Mouse (Mus musculus) mouse trophoblast stem cell (cell line): ENCODE results near the gene Lce1j.
"Not testable (repeated sequence)": the region's sequence is repeated elsewhere in the genome, so short reads cannot be mapped to it uniquely, and the experiment has no call there.

Experiments
- in situ Hi-C, 2 experiments: fragments of 300-500 bp; cut with MseI, MboI; formaldehyde crosslinking; loops; 2 replicates in 1 of 2; 3 replicates in 1 of 2; pipeline ENCODE4 v1.15.1; 2025

The Lce1j gene

DNA sequence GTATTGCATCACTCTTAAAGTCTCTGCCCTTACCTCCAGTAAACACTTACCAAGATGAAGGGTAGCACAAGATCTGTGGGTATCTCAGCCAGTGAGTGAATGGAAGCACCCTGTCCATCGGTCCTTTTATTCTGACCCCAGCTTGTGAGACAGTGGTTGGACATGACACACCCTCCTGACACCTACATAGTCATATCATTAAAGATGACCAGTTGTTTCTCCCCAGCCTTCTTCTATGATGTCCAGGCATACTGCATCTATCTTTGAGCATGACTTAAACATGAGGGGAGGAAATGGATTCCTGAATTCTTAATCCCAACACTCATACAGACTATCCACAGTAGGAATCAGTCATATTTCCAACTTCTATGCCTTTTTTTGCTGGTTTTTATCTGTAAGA is at the start of gene Lce1j:
Gene Lce1j, minus strand, starts transcription at position 101 of the 400 bp plus-strand sequence.
- in situ Hi-C loops = no loop called here

DNA sequence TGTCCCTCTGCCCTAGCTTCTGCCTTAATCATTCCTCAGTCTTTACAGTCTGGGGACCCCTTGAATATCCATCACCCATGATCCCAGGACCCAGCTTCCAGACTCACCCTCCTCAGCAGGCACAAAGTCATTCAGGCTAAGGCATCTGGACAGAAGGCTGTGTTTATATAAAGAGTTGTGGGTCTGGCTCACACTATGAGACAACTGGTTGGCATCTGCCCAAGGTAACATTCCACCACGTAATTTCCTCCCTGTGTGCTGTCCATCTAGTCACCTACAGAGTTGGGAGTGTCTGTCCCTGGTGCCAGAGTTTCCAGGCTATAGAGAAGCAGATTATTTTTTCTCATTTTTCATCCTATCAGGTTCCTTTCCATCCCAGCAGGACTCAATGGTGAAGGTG is 36.8 kb upstream of the Lce1j start, which contains the start of gene Kprp:
Gene Kprp, minus strand, starts transcription at position 140 of the 400 bp plus-strand sequence.
- in situ Hi-C loops = no loop called here

DNA sequence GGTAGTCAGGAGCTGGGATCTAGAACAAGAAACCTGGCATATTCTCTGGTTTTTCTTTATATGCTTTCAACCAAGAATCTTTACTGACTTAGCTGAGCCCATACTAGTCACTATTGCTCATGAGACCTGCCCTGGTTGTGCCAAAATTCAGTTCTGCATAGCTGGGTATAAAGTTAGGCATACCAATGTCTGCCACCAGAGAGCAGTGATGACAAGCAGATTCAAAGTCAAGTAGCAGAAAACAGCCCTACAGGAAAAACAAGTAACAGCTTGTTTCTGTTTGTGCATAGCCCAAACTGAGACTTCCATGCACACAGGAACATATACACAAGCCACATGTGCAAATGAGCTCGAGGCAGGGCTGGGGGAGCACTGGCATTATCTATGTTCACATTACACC is 35.5 kb upstream of the Lce1j start:
- in situ Hi-C loops = no loop called here

DNA sequence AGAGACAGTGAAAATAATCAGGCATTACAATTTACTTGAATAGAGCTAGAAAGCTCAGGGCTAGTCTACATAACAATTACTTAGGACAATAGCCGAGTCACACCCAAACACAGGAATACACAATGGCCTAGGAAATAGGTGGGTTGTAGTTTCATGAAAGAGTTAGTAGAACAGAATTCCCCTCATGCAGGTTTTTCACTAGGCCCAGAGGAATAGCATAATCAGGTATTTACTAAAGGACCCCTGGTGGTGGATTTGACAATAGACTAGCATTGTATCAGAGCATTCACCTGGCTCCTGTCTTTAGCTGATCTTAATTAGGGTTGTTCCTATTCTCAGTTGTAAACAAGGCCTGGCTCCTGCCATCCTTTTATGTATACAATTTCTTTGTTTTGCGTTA is 25.7 kb upstream of the Lce1j start:
- in situ Hi-C loops = not testable (repeated sequence)

DNA sequence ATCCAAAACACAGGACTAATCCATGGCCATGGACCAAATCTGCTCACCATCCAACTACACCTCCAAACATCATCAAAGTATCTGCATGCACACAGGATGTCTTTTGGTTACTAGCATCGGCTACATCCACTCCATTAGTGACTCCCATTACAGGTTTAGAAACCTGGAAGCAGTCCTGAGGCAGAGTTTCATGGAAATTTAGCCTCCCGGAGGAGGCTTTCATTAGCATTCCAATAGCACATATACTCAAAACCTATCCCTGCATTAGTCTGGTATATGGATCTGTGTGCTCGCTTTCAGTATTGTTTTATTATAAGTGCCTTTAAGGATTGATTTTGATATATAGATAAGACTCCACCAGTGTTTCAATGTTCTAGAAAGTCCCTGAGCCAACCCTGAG is 25.3 kb upstream of the Lce1j start:
- in situ Hi-C loops = no loop called here

DNA sequence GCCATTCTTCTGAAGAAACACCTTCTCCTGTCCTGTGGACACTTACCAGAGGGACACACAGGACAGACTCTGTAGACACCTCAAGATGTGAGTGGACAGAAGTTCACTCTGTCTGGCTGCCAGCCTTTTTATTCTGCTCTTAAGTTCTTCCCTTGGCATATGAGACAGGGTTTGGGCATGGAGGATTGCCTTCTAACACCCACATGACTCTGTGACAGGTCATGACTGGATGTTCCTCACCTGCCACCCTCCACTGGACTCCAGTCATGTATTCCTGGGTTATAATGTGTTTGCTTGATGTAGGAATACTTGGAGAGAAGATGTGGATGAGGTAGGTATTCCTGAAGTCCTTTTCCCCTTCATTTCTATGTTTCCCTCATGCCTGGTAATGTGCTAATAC is 17.5 kb upstream of the Lce1j start, which contains the start of gene Lce1k:
Gene Lce1k, minus strand, starts transcription at position 101 of the 400 bp plus-strand sequence.
- in situ Hi-C loops = no loop called here

DNA sequence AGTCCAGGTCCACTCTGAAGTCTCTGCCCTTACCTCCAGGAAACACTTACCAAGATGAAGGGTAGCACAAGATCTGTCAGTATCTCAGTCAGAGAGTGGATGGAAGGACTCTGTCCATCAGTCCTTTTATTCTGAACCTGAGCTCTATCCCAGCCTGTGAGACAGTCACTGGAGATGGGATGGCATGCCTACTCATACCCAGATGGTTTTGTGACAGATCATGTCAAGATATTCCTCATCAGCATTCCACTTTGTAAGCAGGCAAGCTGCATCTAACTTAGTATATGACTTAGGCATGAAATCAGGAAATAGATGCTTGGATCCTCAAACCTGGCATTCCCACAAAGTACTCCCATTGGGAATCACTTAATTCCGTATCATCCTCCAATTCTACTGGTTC is 11.5 kb downstream of the Lce1j start, which contains the start of gene Lce1i:
Gene Lce1i, minus strand, starts transcription at position 101 of the 400 bp plus-strand sequence.
- in situ Hi-C loops = no loop called here

DNA sequence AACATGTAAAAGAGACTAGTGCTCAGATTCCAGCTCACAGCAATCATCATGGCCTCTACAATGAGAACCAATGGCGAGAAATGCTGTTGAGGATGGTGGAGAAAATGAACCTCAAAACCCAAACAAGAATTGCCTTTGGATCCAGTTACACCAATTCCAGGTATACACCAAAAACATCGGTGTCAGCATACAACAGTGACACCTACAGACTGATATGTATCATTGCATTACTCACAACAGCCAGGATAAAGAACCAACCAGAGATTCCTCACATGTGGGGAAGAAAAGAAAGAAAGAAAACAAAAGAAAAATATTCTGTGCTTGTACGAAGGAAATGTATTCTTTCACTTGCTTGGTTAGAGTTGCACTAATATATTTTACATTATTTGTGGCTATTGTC is 18.7 kb downstream of the Lce1j start:
- in situ Hi-C loops = loop anchor here in 1 of 2 experiments (25.0 kb wide), 1 partner anchor 634 kb away; the partner anchor contains the start of gene Lelp1

DNA sequence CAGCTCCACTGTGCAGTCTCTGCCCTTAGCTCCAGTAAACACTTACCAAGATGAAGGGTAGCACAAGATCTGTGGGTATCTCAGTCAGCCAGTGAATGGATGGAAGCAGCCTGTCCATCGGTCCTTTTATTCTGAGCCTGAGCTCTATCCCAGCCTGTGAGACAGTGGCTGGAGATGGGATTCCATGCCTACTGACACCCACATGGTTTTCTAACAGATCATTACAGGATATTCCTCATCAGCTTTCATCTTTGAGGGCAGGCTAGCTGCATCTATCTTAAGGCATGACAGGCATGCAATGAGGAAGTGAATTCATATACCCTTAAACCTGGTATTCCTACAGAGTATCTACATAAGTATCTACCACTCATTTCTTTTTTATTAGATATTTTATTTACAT is 25.3 kb downstream of the Lce1j start, which contains the start of gene Lce1h:
Gene Lce1h, minus strand, starts transcription at position 101 of the 400 bp plus-strand sequence.
- in situ Hi-C loops = loop anchor here in 1 of 2 experiments (25.0 kb wide), 1 partner anchor 628 kb away; the partner anchor contains the start of gene Lelp1

DNA sequence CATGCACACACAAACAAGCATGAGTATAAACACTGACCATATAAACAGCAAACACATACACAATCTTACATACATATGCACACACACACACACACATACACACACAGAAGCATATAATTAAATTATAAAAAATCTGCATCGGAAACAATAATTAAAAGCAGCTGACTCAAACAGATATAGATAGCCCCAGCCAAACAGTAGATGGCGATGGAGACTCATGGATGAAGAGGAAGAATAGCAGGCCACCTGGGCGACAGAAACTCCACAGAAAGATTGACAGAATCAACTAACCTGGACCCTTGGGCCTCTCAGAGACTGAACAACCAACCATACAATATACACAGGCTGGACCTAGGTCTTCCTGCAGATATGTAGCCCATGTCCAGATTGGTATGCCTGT is 37.1 kb downstream of the Lce1j start:
- in situ Hi-C loops = loop anchor here in 1 of 2 experiments (25.0 kb wide), 1 partner anchor 616 kb away; the partner anchor contains the start of gene Lelp1

DNA sequence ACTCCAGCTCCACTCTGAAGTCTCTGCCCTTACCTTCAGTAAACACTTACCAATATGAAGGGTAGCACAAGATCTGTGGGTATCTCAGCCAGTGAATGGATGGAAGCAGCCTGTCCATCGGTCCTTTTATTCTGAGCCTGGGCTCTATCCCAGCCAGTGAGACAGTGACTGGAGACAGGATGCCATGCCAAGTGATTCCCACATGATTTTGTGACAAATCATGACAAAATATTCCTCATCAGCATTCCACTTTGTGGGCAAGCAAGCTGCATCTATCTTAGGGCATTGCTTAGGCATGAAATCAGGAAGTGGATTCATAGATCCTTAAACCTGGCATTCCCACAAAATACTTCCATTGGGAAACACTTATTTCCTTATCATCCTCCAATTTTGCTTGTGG is 38.1 kb downstream of the Lce1j start, which contains the start of gene Lce1g:
Gene Lce1g, minus strand, starts transcription at position 101 of the 400 bp plus-strand sequence.
- in situ Hi-C loops = loop anchor here in 1 of 2 experiments (25.0 kb wide), 1 partner anchor 615 kb away; the partner anchor contains the start of gene Lelp1

DNA sequence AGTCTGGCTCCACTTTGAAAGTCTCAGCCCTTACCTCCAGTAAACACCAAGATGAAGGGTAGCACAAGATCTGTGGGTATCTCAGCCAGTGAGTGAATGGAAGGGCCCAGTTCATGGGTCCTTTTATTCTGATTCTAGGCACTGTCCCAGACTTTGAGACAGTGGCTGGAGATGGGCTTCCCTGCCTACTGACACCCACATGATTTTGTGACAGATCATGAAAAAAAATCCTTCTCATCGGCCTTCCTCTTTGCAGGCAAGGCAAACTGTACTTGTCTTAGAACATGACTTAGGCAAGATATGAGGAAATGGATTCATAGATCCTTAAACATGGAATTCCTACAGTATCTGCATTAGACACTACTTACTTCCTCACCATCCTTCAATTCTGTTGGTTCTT is 51.3 kb downstream of the Lce1j start, which contains the start of gene Gm38119:
Gene Gm38119, minus strand, starts transcription at position 101 of the 400 bp plus-strand sequence.
- in situ Hi-C loops = no loop called here
